Mouse (Mus musculus): ENCODE data around the gene Rccd1.

DNA sequence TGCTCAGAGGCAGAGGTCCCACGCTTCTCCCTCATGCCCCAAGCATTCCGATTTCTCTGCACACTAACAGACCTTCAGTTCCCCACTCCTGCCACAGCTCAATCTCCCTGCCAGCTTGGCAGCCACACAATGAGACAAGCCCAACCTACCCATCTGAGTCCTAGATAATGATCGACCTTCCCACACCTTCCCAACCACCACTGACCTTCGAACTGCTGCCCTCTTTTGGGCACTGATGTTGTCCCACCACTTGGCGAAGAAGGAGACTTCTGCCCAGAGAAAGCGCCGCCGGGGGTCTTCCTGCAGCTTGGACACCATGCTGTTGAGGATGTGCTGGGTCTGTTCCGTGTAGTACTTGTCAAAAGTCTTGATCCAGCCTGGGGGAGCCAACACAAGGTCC, 43.8 kb upstream of the Rccd1 start:
- no peak for TF ChIP-seq CTCF (IDR thresholded peaks at IDR 0.05; ENCODE audit: borderline replicate concordance, extremely low read depth, insufficient read depth, insufficient read length)
- no peak for TF ChIP-seq POLR2A (IDR thresholded peaks at IDR 0.05; ENCODE audit: borderline replicate concordance, extremely low read depth, insufficient read depth, insufficient read length, poor library complexity, severe bottlenecking)
